Mouse (Mus musculus): Measurements from ENCODE around the gene Ocrl.

Gene Ocrl

DNA sequence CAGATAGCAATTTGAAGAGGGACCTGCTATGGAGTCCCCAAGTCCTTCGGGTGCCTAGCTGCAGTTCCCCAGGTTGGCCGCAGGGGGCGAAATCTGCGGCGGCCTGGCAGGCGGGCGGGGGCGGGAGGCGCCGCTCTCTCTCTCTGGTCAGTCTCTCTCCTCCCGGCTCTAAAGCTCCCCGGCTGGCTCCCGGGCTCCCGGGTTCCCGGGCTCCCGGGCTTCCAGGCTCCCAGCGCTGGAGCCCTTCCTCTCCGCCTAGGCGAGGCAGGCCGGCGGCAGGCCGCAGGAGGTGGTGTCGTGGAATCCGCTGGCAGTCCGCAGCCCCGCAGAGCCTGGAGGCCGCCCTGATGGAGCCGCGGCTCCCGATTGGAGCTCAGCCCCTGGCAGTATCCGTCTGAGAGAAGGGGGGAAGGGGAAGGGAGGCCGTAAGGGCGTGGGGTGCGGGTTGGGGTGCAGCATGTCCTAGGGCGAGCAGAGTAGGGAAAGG is at the start of gene Ocrl:
TSS of gene Ocrl (plus strand) at position 82 of the 487 bp plus-strand sequence.
- peak; percentile 59 to 79 for DNase-seq (ENCODE audit: low spot score in 2 of 2)

DNA sequence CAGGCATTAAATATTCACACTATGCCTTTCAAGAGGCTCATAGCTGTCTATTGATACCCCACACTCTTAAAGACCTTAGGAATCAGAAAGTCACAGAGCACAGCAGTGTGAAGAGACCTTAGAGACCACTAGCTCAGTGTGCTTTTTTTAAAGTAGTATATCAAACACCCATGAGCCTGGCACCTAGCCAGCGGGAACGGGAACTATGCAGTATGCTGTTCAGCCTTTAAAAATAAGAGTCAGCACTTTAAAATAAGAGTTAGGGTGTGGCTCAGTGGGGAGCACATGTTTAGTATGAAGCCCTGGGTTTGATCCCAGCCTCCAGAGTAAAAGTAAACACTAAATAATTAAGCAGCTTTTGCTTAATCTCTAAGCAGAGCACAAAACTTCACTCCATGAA is 32.1 kb upstream of the Ocrl start:
- peak; percentile 27 to 28 for DNase-seq (ENCODE audit: low spot score in 2 of 2)

DNA sequence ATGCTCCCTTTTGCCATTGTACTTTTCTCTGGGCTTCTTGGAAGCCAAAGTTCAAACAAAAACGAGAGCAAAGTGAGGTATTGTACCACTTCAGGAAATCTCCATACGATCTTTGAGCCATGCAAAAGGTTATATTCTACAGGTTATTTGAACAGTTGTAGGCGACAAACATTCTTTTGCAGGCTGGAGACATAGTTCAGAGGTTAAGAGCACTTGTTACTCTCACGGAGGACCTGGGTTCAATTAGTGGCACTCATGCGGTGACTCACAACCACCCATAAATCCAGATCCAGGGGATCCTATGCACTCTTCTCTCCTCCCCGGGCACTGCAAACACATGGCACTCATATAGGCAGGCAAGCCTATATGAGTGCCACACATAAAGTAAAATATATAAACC is 29.4 kb upstream of the Ocrl start:
- no peak for DNase-seq (ENCODE audit: low spot score in 2 of 2)

DNA sequence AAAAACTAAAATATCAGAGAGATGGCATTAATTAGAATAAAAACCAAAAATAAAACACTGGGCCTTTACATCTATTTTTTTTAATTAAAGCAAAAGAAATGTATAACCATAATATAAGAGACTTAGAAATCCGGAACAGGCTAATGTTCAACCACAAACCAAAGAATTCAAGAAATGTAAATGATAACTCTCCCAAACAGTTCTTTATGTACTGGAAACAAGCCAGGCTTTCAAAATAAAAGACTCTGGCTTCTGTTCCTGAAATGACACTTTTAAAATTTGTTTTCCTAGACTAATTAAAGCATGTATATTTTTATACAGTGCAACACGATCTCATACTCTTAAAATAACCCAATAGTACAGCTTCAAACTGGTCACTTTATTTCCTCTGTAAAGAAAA is 24.8 kb upstream of the Ocrl start:
- DNase-seq (ENCODE audit: low spot score in 2 of 2) = no peak

GRCm38 (mm10) chrX:47891243-47891906 is 20.8 kb upstream of the Ocrl start:
- no peak for DNase-seq (ENCODE audit: low spot score in 2 of 2)

- peak; percentile 36 to 46 for DNase-seq (ENCODE audit: low spot score in 2 of 2)
Measured at GRCm38 (mm10) chrX:47891907-47892430, 20.2 kb upstream of the Ocrl start.

DNA sequence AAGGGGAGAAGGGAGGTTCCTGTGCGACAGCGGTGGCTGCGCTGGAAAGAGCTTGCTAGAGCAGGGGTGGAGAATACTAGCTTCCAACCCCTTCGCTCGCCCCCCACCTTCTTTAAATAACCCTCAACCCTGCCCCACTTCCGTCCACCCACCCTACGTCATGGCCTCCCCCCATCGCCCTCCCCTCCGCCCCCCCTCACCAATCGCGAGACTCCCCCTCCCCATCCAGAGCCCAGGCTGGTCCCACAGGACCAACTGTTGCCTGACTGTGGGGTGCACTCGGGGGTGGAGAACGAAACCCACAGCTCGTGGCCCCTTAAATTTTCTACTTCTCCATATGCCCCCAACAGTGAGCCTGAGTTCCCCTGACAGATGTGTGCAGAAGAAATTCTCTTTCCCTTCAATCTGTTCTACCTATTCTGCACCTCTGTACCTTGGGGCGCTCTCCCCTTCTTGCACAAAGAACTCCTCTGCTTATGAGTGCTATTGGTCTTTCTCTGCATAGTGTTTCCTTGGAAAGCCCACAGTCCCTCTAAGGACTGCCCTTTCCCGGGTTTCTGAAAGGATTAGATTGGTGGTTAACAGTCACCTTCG is 19.7 kb upstream of the Ocrl start, which contains the start of gene Smarca1:
TSS of gene Smarca1 (minus strand) at position 544 of the 594 bp plus-strand sequence.
- DNase-seq (ENCODE audit: low spot score in 2 of 2) = peak in 1 of 2 experiments; percentile 30

DNA sequence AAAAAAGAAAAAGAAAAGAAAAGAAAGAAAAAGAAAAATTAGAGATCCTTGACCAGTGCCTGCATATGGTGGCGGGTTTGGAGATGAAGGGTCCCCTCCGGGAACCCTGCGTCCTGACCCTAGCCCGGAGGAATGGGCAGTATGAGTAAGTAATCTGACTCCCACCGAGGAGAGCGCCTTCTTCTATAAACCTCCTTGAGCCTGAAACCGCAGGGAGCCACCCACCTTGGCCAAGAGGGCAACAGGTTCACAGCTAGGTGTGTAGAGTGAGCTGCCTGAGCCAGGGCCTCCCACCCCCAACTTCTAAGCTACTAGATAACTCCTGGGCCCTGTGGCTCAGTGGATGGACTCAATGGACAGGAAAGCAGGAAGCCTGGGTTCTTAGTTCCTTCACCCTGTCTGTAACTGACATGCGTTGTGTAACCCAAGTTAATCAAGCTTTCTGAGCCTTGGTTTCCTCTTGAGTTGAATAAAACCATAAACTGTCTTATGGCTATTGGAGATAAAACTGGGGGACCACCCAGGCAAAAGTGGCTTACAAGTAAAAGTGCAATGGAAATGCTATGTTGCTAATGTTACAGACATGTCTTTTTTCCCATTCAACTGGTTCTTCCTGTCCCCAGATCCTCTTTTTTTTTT is 836 bp downstream of the Ocrl start:
- peak in 1 of 2 experiments; percentile 26 for DNase-seq (ENCODE audit: low spot score in 2 of 2)

- no peak for DNase-seq (ENCODE audit: low spot score in 2 of 2)
Measured at GRCm38 (mm10) chrX:47913543-47913938, 1.4 kb downstream of the Ocrl start.

GRCm38 (mm10) chrX:47916831-47917230 is 4.6 kb downstream of the Ocrl start:
- DNase-seq (ENCODE audit: low spot score in 2 of 2) = no peak

GRCm38 (mm10) chrX:47920541-47920940 is 8.4 kb downstream of the Ocrl start:
- no peak for DNase-seq (ENCODE audit: low spot score in 2 of 2)

- DNase-seq (ENCODE audit: low spot score in 2 of 2) = no peak
Measured at GRCm38 (mm10) chrX:47927981-47928380, 15.8 kb downstream of the Ocrl start.

- DNase-seq (ENCODE audit: low spot score in 2 of 2) = no peak
Measured at GRCm38 (mm10) chrX:47930449-47930848, 18.3 kb downstream of the Ocrl start.

- no peak for DNase-seq (ENCODE audit: low spot score in 2 of 2)
Measured at GRCm38 (mm10) chrX:47934352-47934751, 22.2 kb downstream of the Ocrl start.

GRCm38 (mm10) chrX:47936885-47937284 is 24.7 kb downstream of the Ocrl start:
- DNase-seq (ENCODE audit: low spot score in 2 of 2) = no peak

- DNase-seq (ENCODE audit: low spot score in 2 of 2) = peak; percentile 50 to 66
Measured at GRCm38 (mm10) chrX:47937740-47938139, 25.6 kb downstream of the Ocrl start.

DNA sequence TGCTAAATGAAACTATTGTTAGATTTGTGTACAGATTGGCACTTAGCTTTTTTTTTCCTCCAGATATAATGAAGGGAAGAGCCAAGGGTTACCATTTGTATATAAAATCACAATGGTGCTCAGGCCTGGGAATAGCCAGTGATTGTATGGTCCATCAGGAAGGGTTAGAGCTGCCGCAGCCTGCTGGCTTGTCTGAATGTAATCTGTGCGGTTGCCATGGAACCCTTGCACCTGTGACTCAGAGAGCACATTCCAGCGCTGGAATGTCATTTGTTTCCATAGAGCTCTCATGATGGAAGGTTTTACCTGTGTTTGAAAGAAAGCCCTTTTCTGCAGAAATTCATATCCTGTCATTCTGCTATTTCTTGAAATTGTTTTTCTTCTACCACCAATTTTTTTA is 37.5 kb downstream of the Ocrl start:
- DNase-seq (ENCODE audit: low spot score in 2 of 2) = no peak

DNA sequence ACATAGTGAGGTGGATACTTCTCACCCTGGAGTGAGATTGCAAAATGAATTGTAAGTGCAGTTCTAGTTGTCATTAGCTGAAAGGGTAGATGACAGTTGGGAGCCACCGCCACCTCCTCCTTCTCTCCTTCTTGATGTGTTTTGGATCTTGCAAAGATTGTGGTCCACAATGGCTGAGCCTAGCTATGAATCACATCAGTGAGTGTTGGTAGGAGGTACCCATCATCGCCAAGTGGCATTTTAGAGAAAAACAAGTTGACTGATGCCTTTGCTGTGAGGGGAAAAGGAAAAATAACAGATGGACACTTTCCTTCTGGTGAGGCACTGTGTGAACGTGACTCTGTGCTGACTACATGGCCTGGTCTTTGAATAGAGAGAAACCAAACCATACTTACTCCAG is 50.4 kb downstream of the Ocrl start:
- DNase-seq (ENCODE audit: low spot score in 2 of 2) = no peak

DNA sequence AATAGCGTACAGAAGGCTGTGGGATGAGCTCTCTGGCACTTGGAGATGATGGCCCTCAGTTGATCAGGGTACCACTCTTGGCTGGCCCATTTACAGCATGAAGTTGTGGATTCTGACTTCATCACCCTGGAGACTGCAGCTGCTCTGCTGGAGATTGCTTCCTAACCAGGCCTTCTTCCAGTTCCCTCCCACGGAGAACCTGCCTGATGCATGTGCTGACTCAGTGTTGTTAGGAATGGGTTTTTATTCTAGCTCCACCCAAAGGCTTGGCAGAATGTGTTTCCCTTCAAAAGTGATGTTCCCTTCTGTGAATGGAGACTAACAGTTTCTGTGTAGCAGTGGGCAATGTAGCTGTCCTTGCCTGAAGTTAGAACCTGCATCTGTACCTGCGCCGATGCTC is 58.2 kb downstream of the Ocrl start:
- peak in 1 of 2 experiments; percentile 67 for DNase-seq (ENCODE audit: low spot score in 2 of 2)

DNA sequence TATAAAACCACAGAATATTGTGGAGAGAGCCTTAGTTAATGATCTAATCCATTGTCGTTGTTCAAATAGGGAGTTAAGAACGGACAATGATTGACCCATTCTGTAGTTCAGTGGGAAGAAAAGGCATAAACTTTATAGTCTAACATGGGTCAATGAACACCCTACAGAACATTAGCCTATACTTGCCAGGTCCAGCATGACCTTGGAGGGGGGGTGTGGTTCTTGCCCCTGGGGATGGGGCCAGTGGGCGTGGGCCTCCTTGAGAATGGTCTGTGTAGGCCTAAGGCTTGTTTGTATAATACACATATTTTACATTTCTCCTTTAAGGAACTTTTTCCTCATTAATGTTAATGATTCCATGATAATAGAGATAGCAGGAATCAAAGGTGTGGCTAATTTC is 58.7 kb downstream of the Ocrl start:
- no peak for DNase-seq (ENCODE audit: low spot score in 2 of 2)

DNA sequence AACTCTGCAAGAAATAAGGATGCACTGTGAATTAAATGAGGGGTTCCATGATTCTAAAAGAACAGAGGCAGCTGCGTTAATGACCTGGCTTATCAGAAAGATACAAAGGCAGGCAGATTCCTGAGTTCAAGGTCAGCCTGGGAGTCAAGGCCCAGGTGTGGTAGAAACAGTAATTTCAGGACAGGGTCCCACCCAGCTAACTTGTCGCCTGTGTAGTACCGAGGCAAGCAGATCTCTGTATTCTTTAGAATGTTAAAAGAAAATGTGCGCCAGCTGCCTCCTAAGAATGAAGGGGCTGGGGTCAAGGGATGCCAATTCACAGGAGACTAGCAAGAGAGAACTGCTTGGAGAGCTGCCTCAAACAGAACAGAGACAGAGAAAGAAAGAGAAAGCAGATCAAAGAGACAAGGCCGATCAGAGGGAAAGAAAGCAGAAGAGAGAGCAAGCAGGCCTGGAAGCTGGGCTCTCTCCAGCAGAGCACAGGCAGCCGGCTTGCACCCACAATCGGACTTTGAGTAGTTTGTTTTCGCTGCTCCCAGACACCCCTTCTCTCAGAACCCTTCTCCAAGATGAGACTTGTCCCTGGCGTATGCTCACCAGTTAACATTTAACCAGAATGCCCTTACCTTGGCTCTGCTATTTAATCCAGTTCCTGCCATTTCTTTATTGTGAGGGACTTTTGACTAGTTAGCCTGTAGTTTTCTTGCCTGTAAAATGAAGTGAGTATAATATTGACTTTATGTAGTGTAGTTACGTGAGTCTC is 59.4 kb downstream of the Ocrl start:
- no peak for DNase-seq (ENCODE audit: low spot score in 2 of 2)

- no peak for DNase-seq (ENCODE audit: low spot score in 2 of 2)
Measured at GRCm38 (mm10) chrX:47976551-47976950, 64.4 kb downstream of the Ocrl start.
